Mouse (Mus musculus) large intestine, adult 2 months (tissue): Measurements from ENCODE around the gene Mgat3. TPM values are rescaled to one million over a fixed set of nuclear protein-coding genes. Genes with fewer than 3 reads are reported as not detected.

Experiments
- DNase-seq: peaks from one replicate; pipeline ENCODE4 v3.0.0-alpha.2; 2012; ENCODE audit warnings: low read depth, low spot score
- WGBS: fragments of 180-500 bp; shearing (Covaris S2); methylation state at CpG from one replicate; pipeline ENCODE4 v1.1.7; 2018; 5-methylcytosine and 5-hydroxymethylcytosine counted together
- polyA plus RNA-seq: library from polyadenylated mRNA; depleted of rRNA; stranded (reverse); fragments of >200 nt; gene quantifications from 2 replicates; pipeline ENCODE4 v1.2.3, GENCODE M21; 2012

The Mgat3 gene
- polyA plus RNA-seq, 1 experiment: 41.9 TPM

DNA sequence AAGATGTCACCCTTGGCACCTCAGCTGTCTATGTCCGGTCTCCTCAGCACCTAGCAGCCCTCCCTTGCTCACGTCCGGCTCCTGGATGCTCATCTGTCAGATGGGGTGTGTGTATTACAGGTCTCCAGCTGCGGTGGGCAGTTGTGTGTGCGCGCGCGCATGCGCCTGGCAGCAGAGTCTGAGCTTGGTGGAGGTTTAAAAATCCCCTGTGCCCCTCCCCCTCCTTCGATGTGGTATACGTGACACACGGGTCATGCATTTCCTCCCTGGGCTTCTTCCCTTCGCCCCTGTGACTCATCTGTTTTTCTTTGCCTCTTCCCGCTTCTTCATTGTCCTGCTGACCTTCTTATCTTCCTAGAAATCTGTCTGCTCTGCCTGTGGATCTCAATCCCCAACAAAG lies 45.7 kb downstream of the Mgat3 start:
- 28% methylated on average over 14 of the region's 14 CpGs for WGBS
- no peak for DNase-seq

DNA sequence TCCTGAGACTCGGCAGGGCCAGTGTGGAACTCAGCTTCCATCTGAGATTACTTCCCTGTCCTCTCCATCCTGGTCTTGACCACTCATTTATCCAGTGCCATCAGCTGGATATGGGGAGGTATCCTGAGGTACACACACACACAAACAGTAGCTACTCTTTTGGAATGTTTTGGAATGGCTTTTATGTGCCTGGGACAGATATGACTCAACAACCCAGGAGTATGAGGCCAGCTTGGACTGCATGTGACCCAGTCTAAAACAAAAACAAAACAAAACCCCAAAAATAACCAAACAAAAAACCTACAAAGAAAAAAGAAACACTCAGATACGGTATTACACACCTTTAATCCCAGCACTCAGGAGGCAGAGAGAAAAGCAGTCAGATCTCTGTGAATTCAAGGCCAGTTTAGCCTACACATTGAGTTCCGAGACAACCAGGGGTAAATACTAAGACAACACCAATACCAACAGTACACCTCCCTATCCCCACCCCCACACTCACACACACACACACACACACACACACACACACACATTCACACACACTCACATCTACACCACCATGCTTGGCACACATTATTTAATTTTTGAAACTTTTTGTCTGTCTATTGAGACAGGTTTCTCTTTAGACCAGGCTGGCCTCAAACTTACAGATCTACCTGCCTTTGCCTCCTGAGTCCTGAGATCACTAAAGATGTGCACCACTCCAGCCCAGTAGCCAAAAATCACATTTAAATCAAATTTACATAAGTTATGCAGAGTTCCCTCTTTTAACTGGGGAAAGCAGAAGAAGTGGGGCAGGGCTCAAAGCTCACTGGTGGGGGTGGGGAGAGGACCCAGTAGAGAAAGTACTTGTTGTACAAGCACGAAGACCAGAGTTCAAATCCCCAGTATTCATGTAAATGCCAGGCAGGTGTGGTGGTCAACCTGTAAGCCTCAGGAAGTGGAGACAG lies 46.5 kb downstream of the Mgat3 start:
- DNase-seq: no peak
- WGBS: 56% methylated on average over 4 of the region's 4 CpGs

DNA sequence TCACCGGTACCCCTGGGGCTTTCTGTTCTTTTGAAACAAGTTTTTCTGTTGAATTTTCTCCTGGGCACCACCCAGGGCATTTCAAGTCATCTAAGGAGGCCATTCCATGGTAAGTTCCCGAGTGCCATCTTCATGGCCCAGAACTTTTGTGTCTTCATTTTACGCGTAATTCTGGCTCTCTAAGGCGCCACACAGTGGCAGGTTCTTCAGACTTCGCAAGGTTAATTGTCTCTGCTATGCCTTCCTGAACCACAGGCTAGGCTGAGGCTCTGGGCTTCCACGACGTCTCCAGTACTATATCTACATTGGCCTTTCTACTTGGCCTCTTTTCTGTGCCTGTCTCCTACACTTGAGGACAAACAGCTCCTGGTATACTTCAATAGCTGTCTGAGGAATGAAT lies 47.5 kb downstream of the Mgat3 start:
- no peak for DNase-seq
- WGBS: 64% methylated on average over 8 of the region's 8 CpGs

DNA sequence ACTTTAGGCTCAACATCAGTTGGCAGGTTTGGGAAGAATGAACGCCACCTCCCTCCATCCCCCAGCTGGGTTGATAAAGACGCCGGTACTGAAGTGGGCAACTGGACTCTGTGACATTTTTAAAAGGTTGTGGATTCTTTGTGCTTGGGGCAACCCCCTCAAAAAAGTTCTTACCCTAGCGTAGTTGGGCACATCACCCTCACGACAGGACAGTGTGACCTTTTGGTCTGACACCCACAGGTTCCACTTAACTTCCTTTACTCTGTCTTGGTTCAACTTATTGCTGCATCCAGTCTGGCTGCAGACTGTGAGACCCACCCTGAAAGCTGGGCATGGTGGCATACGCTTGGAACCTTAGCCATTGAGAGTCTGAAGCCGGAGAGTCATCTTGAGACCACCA lies 50.2 kb downstream of the Mgat3 start:
- WGBS: 91% methylated on average over 7 of the region's 7 CpGs
- DNase-seq: no peak

GRCm38 (mm10) chr15:80225208-80225607 lies 51.7 kb downstream of the Mgat3 start:
- peak; percentile 65 for DNase-seq
- 15% methylated on average over 9 of the region's 9 CpGs for WGBS

DNA sequence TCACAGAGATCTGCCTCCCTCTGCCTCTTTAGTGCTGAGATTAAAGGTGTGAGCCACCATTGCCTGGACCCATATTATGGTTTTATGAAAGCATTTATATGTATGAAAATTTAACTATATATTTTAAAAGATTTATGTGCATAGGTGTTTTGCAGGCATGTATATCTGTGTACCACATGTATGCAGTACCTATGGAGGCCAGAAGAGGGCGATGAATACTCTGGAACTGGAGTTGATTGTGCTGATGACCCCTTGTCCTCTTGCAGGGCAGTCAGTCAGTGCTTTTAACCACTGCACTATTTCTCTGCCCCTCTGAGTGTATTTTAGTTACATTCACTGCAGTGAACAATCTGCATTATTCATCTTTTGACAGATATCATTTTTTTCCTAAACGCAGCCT lies 52.3 kb downstream of the Mgat3 start:
- WGBS: 46% methylated on average over 2 of the region's 2 CpGs
- DNase-seq: peak; percentile 40

DNA sequence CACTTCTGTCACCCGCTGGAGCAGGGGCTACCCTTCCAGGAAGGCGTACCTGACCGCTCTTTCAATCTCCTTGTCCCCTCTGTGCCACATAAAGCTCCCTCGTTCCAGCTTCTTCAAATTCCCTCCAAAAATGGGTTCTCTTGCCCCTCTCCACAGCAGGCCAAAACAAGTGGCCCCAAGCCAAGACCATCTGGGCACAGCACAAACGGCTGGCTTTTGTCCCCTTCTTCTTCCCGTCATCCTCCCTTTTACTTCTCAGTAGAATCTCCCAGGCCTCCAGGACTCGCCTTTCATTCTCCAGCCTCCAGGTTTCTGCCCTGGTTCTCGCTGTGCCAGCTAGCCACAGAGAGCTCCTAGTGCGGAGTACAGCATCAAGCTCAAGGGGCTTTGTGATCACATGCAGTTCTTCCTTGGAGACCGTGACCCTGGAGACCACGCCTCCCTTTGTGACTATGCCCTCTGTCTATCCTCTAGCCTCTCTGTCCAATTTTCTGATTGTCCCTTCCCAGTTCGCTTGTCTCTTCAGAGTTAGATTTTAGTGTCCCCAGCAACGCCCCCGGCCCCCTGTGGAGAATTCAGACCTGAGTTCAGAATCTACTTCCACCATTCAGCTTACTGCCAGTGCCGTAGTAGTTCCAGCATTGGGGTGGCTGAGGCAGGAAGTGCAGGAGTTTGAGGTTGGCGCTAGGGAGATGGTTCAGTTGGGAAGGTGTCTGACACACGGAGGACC lies 54.7 kb downstream of the Mgat3 start:
- WGBS: 80% methylated on average over 17 of the region's 17 CpGs
- DNase-seq: no peak

- WGBS: 84% methylated on average over 2 of the region's 2 CpGs
- DNase-seq: no peak
Observed at GRCm38 (mm10) chr15:80232331-80232730, 58.8 kb downstream of the Mgat3 start.

DNA sequence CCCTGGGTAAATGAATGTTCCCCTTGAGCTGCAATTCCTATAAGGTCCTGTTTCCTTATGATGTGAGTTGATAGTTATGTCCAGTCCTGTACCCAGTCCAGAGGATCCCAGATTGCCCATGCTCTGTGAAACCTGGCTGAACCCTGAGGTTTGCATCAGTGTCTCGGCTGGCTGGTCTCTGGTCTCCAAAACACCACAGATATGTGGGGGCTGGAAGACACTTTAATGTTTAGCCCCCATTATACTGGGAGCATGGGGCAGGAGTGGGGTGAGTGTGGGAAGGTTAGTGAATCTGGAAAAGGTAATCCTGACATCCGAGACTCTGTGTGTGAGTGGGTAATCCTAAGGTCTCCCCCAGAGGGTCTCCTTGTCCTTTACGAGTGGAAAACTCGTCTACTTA lies 59.5 kb downstream of the Mgat3 start:
- DNase-seq: no peak

GRCm38 (mm10) chr15:80233733-80234509 lies 60.4 kb downstream of the Mgat3 start, which contains the start of gene Mief1:
Gene Mief1, plus strand, starts transcription at chr15:80234018.
- DNase-seq: peak; percentile 94
- WGBS: under 1% methylated on average over 67 of the region's 67 CpGs

More for the DNA sequence above, 59.5 kb downstream of the Mgat3 start:
- 77% methylated on average over 4 of the region's 4 CpGs for WGBS

DNA sequence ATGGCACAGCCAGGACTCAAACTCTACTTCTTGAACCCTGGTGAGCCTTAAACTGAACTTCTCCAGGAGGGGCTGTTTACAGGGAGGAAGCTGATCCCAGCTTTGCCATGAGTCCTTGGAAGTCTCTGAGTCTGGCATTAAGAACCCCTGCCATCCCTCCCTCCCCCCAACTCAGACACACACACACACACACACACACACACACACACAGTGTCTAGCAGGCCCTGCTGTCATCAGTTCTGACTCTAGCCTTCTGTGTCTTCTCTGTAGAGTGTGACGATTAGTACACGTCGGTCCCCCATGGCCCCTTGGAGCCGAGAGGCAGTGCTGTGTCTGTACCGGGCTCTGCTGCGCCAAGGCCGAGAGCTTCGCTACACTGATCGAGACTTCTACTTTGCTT lies 62.0 kb downstream of the Mgat3 start, which contains the start of gene AC140267.1:
TSS of gene AC140267.1 (plus strand) at position 301 of the 400 bp plus-strand sequence.
- 93% methylated on average over 9 of the region's 9 CpGs for WGBS
- no peak for DNase-seq

- 95% methylated on average over 12 of the region's 12 CpGs for WGBS
- DNase-seq: no peak
Observed at GRCm38 (mm10) chr15:80248135-80248534, 74.6 kb downstream of the Mgat3 start.

DNA sequence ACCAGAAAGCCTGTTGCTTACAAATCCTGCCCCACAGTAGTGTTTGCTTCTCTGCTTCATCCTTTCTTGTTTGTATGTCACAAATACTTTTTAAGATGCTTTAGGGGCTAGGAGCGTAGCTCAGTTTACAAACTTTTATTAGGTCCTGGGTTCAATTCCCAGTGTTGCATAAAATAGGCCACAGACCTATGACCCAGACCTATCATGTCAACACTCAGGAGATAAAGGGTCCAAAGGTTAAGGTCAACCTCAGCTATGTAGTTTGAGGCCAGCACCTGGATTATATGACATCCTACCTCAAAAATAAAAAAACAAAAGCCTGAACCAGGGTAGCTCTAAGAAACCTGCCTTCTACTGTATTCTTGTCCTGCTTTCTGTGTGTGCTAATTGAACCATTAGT lies 75.1 kb downstream of the Mgat3 start:
- DNase-seq: no peak
- WGBS: 80% methylated on average over 1 of the region's 1 CpGs

DNA sequence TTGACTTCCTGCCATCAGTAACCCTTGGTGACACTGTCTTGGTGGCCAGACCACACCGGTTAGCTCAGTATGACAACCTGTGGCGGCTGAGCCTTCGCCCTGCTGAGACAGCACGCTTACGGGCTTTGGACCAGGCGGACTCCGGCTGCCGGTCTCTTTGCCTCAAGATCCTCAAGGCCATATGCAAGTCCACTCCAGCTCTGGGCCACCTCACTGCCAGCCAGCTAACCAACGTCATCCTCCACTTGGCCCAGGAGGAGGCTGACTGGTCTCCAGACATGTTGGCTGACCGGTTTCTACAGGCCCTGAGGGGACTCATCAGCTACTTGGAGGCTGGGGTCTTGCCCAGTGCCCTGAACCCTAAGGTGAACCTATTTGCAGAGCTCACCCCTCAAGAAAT lies 76.2 kb downstream of the Mgat3 start:
- no peak for DNase-seq
- WGBS: 93% methylated on average over 10 of the region's 10 CpGs

GRCm38 (mm10) chr15:80250586-80250985 lies 77.1 kb downstream of the Mgat3 start:
- no peak for DNase-seq
- WGBS: 62% methylated on average over 6 of the region's 6 CpGs

DNA sequence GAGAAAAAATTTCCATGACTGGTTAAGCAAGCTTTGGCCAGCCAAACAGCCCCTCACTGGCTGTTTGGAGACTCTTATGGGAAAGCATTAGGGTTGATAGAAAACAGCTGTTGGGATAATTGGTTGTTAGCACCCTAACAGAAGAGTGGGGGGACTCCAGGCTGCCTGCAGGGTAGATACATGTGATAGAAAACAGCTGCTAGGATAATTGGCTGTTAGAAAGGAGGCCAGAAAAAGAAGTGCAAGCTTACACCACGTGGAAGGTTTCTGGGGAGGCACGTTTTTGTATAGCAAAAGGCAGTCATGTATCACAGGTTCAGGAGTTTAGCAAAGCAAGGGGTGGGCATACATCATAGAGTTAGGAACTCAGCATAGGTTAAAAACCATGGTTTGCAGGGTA lies 80.0 kb downstream of the Mgat3 start:
- no peak for DNase-seq
- 39% methylated on average over 2 of the region's 2 CpGs for WGBS

DNA sequence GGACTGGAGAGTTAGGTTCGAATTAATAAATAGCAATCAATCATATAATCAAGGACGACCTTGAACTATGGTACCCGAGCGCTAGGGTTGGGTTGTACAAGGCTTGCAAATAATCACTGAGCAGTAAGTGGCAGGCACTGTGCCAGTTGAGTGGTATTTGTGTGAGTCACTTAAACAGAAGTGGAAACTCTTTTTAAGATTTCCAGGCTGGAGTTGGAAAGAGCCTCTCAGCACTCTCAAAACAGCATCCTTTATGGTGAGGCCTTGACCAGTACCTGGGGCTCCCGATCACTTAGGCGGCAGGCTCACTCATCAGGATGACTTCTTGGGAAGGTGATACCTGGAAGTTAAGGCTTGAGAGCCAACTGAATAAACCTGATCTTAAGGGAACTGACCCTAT lies 80.7 kb downstream of the Mgat3 start:
- no peak for DNase-seq
- WGBS: 15% methylated on average over 6 of the region's 6 CpGs

DNA sequence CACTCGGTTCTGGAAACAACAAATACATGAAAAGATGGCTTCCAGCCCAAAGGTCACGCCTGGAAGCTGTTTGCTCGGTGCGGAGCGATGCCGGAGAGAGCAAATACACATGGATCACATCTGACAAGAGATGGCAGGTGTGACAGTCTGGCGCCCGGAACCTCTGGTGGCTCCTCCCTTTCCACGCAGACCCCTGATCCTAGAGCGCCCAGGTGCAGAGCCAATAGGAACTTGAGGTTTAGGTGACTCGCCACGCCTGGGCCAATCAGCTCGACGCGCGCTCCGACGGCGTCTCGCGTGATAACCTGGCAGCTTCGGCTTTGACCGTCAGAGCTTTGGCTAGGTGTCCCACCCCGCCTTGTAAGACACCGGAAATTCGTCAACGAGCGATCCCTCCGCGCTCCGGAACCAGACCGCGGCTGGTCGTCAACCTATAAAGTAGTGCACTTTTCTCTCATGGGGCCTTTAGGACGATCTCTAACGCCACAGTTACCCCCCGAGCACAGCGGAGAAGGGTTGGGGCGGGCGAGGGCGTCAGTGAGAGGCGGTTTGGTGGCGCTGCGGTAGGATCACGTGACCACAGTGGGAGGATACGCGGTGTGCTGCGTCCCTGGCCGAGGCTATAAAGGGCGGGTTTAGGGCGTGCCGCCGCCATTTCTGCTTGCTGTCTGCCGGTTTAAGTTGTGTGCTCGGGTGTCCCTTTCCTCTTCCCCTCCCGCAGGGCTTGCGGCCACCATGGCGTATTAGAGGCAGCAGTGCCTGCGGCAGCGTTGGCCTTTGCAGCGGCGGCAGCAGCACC lies 81.5 kb downstream of the Mgat3 start, which contains the start of gene Atf4:
TSS of gene Atf4 (plus strand) at position 338 of the 799 bp plus-strand sequence.
- under 1% methylated on average over 62 of the region's 62 CpGs for whole genome bisulfite sequencing

GRCm38 (mm10) chr15:80255646-80256121 lies 82.2 kb downstream of the Mgat3 start:
- no peak for DNase-seq
- WGBS: under 1% methylated on average over 50 of the region's 51 CpGs

More for the DNA sequence above, 81.5 kb downstream of the Mgat3 start, which contains the start of gene Atf4:
- peak; percentile 98 for DNase-seq
